Mouse (Mus musculus) limb, embryonic 15.5 days (tissue): ENCODE data around the gene Nbas. TPM values are rescaled to one million over a fixed set of nuclear protein-coding genes. Genes with fewer than 3 reads are reported as not detected.

Source experiments
- ATAC-seq: fragments of 200-750 bp; cut with Nextera tagmentation; 2 replicates; pipeline ENCODE4 v1.8.0; 2017; ENCODE audit warnings: low read depth, moderate TSS enrichment; ENCODE audit not compliant: insufficient number of reproducible peaks, low FRiP score, low TSS enrichment
- H3K27ac ChIP-seq: fragments of 300-500 bp; sonication (generic); 2 replicates; pipeline ENCODE4 v1.5.1; 2015; ENCODE audit warnings: moderate library complexity, mild to moderate bottlenecking, inconsistent platforms
- H3K27me3 ChIP-seq: fragments of 300-500 bp; sonication (generic); 2 replicates; pipeline ENCODE4 v1.6.1; 2015; ENCODE audit warnings: inconsistent platforms
- H3K36me3 ChIP-seq: fragments of 300-500 bp; sonication (generic); 2 replicates; pipeline ENCODE4 v1.6.1; 2015; ENCODE audit warnings: inconsistent platforms
- H3K4me1 ChIP-seq: fragments of 300-500 bp; sonication (generic); 2 replicates; pipeline ENCODE4 v1.6.1; 2015; ENCODE audit warnings: inconsistent platforms
- H3K4me2 ChIP-seq: fragments of 300-500 bp; sonication (generic); 2 replicates; pipeline ENCODE4 v1.6.1; 2015; ENCODE audit warnings: mild to moderate bottlenecking, inconsistent platforms
- H3K4me3 ChIP-seq: fragments of 300-500 bp; sonication (generic); 2 replicates; pipeline ENCODE4 v1.5.1; 2015; ENCODE audit warnings: mild to moderate bottlenecking, inconsistent platforms
- H3K9ac ChIP-seq: fragments of 300-500 bp; sonication (generic); 2 replicates; pipeline ENCODE4 v1.6.1; 2015; ENCODE audit warnings: inconsistent platforms
- H3K9me3 ChIP-seq: fragments of 300-500 bp; sonication (generic); 2 replicates; pipeline ENCODE4 v1.6.1; 2016; ENCODE audit warnings: inconsistent platforms
- WGBS: fragments of 180-500 bp; shearing (Covaris S2); methylation state at CpG from one replicate; pipeline ENCODE4 v1.1.7; 2015; 5-methylcytosine and 5-hydroxymethylcytosine counted together
- polyA plus RNA-seq: library from polyadenylated mRNA; unstranded; fragments of >200 nt; fragmentation: Nextera tagmentation; extraction: Ambion mirVana; gene quantifications from 2 replicates; pipeline ENCODE4 v1.2.1, GENCODE M21; 2015

Nbas gene
- polyA plus RNA-seq, 1 experiment from 2014 or later: 14.0 TPM

- no peak overlapping the region for H3K9ac ChIP-seq
- H3K4me1 ChIP-seq: no peaks in the 10 kb centered on the region
- H3K9me3 ChIP-seq: no peaks in the 10 kb centered on the region
- no peak overlapping the region for H3K4me2 ChIP-seq
- no peaks in the 10 kb centered on the region for H3K27me3 ChIP-seq
- ATAC-seq: no peak
- H3K4me3 ChIP-seq: no peak overlapping the region
- H3K27ac ChIP-seq: no peak overlapping the region
- 88% methylated on average over 2 of the region's 2 CpGs for WGBS
- H3K36me3 ChIP-seq: peaks cover 23% of the 10 kb centered on the region
These were observed 45.0 kb downstream of the Nbas start for GRCm38 (mm10) chr12:13313966-13314365.

- H3K27ac ChIP-seq: no peak overlapping the region
- ATAC-seq: no peak
- no peaks in the 10 kb centered on the region for H3K4me1 ChIP-seq
- H3K9me3 ChIP-seq: no peaks in the 10 kb centered on the region
- WGBS: 76% methylated on average over 3 of the region's 3 CpGs
- no peaks in the 10 kb centered on the region for H3K27me3 ChIP-seq
- H3K9ac ChIP-seq: no peak overlapping the region
- peaks cover 23% of the 10 kb centered on the region for H3K36me3 ChIP-seq
- no peak overlapping the region for H3K4me2 ChIP-seq
- no peak overlapping the region for H3K4me3 ChIP-seq
These were observed 45.5 kb downstream of the Nbas start for GRCm38 (mm10) chr12:13314384-13314783.

GRCm38 (mm10) chr12:13315081-13315480 is 46.1 kb downstream of the Nbas start:
- no peaks in the 10 kb centered on the region for H3K9me3 ChIP-seq
- peaks cover 20% of the 10 kb centered on the region for H3K36me3 ChIP-seq
- H3K27me3 ChIP-seq: no peaks in the 10 kb centered on the region
- H3K9ac ChIP-seq: no peak overlapping the region
- no peak overlapping the region for H3K4me2 ChIP-seq
- H3K4me1 ChIP-seq: no peaks in the 10 kb centered on the region
- no peak for ATAC-seq
- H3K27ac ChIP-seq: no peak overlapping the region
- 74% methylated on average over 1 of the region's 1 CpGs for WGBS
- no peak overlapping the region for H3K4me3 ChIP-seq

- H3K36me3 ChIP-seq: peaks cover 24% of the 10 kb centered on the region
- no peak overlapping the region for H3K9ac ChIP-seq
- H3K4me2 ChIP-seq: no peak overlapping the region
- ATAC-seq: no peak
- H3K4me3 ChIP-seq: no peak overlapping the region
- no peak overlapping the region for H3K27ac ChIP-seq
- no peaks in the 10 kb centered on the region for H3K4me1 ChIP-seq
- no peaks in the 10 kb centered on the region for H3K27me3 ChIP-seq
- 62% methylated on average over 5 of the region's 5 CpGs for WGBS
- H3K9me3 ChIP-seq: no peaks in the 10 kb centered on the region
These were observed 73.6 kb downstream of the Nbas start for GRCm38 (mm10) chr12:13342535-13342934.

GRCm38 (mm10) chr12:13356201-13356600 is 87.3 kb downstream of the Nbas start:
- no peak overlapping the region for H3K9ac ChIP-seq
- no peak for ATAC-seq
- no peaks in the 10 kb centered on the region for H3K9me3 ChIP-seq
- 89% methylated on average over 10 of the region's 10 CpGs for WGBS
- peaks cover 20% of the 10 kb centered on the region for H3K36me3 ChIP-seq
- no peaks in the 10 kb centered on the region for H3K27me3 ChIP-seq
- no peak overlapping the region for H3K27ac ChIP-seq
- no peak overlapping the region for H3K4me2 ChIP-seq
- H3K4me3 ChIP-seq: no peak overlapping the region
- no peaks in the 10 kb centered on the region for H3K4me1 ChIP-seq

- H3K9me3 ChIP-seq: no peaks in the 10 kb centered on the region
- no peaks in the 10 kb centered on the region for H3K4me1 ChIP-seq
- WGBS: 85% methylated on average over 7 of the region's 7 CpGs
- no peak for ATAC-seq
- H3K4me2 ChIP-seq: no peak overlapping the region
- peaks cover 23% of the 10 kb centered on the region for H3K36me3 ChIP-seq
- no peak overlapping the region for H3K9ac ChIP-seq
- no peak overlapping the region for H3K4me3 ChIP-seq
- no peaks in the 10 kb centered on the region for H3K27me3 ChIP-seq
- no peak overlapping the region for H3K27ac ChIP-seq
These were observed 87.8 kb downstream of the Nbas start for GRCm38 (mm10) chr12:13356769-13357168.

- no peak overlapping the region for H3K9ac ChIP-seq
- no peak overlapping the region for H3K4me3 ChIP-seq
- H3K27me3 ChIP-seq: no peaks in the 10 kb centered on the region
- H3K4me2 ChIP-seq: no peak overlapping the region
- peaks cover 27% of the 10 kb centered on the region for H3K36me3 ChIP-seq
- H3K4me1 ChIP-seq: no peaks in the 10 kb centered on the region
- WGBS: 94% methylated on average over 5 of the region's 5 CpGs
- ATAC-seq: no peak
- H3K27ac ChIP-seq: no peak overlapping the region
- H3K9me3 ChIP-seq: no peaks in the 10 kb centered on the region
These were observed 88.3 kb downstream of the Nbas start for GRCm38 (mm10) chr12:13357229-13357628.

GRCm38 (mm10) chr12:13358849-13359248 is 89.9 kb downstream of the Nbas start:
- H3K9ac ChIP-seq: no peak overlapping the region
- ATAC-seq: no peak
- no peak overlapping the region for H3K27ac ChIP-seq
- no peaks in the 10 kb centered on the region for H3K9me3 ChIP-seq
- H3K27me3 ChIP-seq: no peaks in the 10 kb centered on the region
- H3K4me3 ChIP-seq: no peak overlapping the region
- WGBS: 73% methylated on average over 4 of the region's 4 CpGs
- no peaks in the 10 kb centered on the region for H3K4me1 ChIP-seq
- peaks cover 38% of the 10 kb centered on the region for H3K36me3 ChIP-seq
- no peak overlapping the region for H3K4me2 ChIP-seq

GRCm38 (mm10) chr12:13360183-13360811 is 91.4 kb downstream of the Nbas start:
- H3K27ac ChIP-seq: no peak overlapping the region
- H3K4me2 ChIP-seq: no peak overlapping the region
- peaks cover 38% of the 10 kb centered on the region for H3K36me3 ChIP-seq
- WGBS: 47% methylated on average over 7 of the region's 7 CpGs
- no peaks in the 10 kb centered on the region for H3K4me1 ChIP-seq
- H3K9me3 ChIP-seq: no peaks in the 10 kb centered on the region
- no peak overlapping the region for H3K4me3 ChIP-seq
- no peak for ATAC-seq
- H3K9ac ChIP-seq: no peak overlapping the region
- no peaks in the 10 kb centered on the region for H3K27me3 ChIP-seq

- WGBS: 86% methylated on average over 7 of the region's 7 CpGs
- no peak overlapping the region for H3K27ac ChIP-seq
- H3K27me3 ChIP-seq: no peaks in the 10 kb centered on the region
- no peak overlapping the region for H3K9ac ChIP-seq
- ATAC-seq: no peak
- no peak overlapping the region for H3K4me2 ChIP-seq
- 0 out of 2 replicates have a peak, but pooled peaks cover 4% of the 10 kb centered on the region for H3K36me3 ChIP-seq
- H3K4me3 ChIP-seq: no peak overlapping the region
- no peaks in the 10 kb centered on the region for H3K4me1 ChIP-seq
- no peaks in the 10 kb centered on the region for H3K9me3 ChIP-seq
These were observed 112.6 kb downstream of the Nbas start for GRCm38 (mm10) chr12:13381580-13381979.

- Histone ChIP-seq H3K27ac (no peak overlapping the region), H3K4me2 (no peak overlapping the region)
These were observed 113.1 kb downstream of the Nbas start for GRCm38 (mm10) chr12:13382046-13382445.

GRCm38 (mm10) chr12:13389644-13390043 is 120.7 kb downstream of the Nbas start:
- no peak overlapping the region for H3K4me3 ChIP-seq
- no peak for ATAC-seq
- peaks cover 17% of the 10 kb centered on the region for H3K36me3 ChIP-seq
- H3K27me3 ChIP-seq: no peaks in the 10 kb centered on the region
- no peak overlapping the region for H3K4me2 ChIP-seq
- no peaks in the 10 kb centered on the region for H3K4me1 ChIP-seq
- no peak overlapping the region for H3K27ac ChIP-seq
- no peak overlapping the region for H3K9ac ChIP-seq
- H3K9me3 ChIP-seq: no peaks in the 10 kb centered on the region
- WGBS: 69% methylated on average over 1 of the region's 1 CpGs

More at GRCm38 (mm10) chr12:13382046-13382445, 113.1 kb downstream of the Nbas start:
- ATAC-seq: no peak
- Histone ChIP-seq H3K9ac (no peak overlapping the region), H3K4me1 (no peaks in the 10 kb centered on the region), H3K9me3 (no peaks in the 10 kb centered on the region), H3K27me3 (no peaks in the 10 kb centered on the region), H3K4me3 (no peak overlapping the region), H3K36me3 (0 out of 2 replicates have a peak, but pooled peaks cover 4% of the 10 kb centered on the region)

GRCm38 (mm10) chr12:13410191-13410590 is 141.3 kb downstream of the Nbas start:
- Histone ChIP-seq H3K9me3 (no peaks in the 10 kb centered on the region), H3K4me3 (no peak overlapping the region), H3K27me3 (no peaks in the 10 kb centered on the region), H3K4me1 (no peaks in the 10 kb centered on the region), H3K4me2 (no peak overlapping the region), H3K27ac (no peak overlapping the region), H3K9ac (no peak overlapping the region), H3K36me3 (peaks cover 12% of the 10 kb centered on the region)
- ATAC-seq: no peak
